Mouse (Mus musculus) kidney, postnatal 36 days (tissue): ENCODE results near the gene Slc3a1.

Experiments
- DNase-seq, 2 experiments: peaks; one replicate each; pipeline ENCODE4 v3.0.0; 2021 to 2022; ENCODE audit warnings: mixed read lengths in 2 of 2

The Slc3a1 gene

GRCm38 (mm10) chr17:85028093-85028739, at the start of gene Slc3a1:
Gene Slc3a1 (plus strand): TSS chr17:85028376.
- DNase-seq, result peak in 1 of 2 experiments; percentile 61

DNA sequence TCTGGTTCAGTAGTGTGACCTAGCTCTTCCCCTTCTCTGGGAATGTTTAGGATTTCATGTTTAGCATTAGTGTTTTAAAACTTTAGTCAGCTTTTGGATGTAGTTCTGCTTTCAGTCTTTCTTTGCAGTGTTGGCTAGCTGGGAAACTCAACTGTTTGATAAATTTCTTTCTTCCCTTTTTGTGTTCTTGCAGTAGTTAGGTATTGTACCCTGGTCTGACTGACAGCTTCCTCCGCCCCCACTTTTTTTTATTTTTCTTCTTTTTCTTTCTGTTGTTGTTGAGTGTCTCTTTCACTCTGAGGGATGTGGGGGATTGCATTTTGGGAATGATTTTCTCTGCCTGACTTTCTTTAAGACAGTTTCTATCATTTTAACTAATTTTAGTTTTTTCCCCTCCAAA, 46.5 kb upstream of the Slc3a1 start:
- DNase-seq, result no peak

DNA sequence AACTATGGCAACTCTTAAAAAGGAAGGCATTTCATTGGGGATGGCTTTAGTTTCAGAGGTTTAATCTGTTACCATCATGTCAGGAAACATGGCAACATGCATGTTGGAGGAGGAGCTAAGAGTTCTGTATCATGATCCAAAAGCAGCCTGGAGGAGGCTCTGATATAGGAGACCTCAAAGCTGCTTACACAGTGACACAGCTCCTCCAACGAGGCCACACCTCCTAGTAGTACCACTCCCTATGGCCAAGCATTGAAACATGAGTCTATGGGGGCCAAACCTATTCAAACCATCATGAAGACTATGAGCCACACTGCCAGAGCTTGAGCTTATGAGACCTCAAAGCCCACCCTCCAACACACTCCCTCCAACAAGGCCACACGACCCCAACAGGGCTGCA, 45.4 kb upstream of the Slc3a1 start:
- DNase-seq, result no peak

DNA sequence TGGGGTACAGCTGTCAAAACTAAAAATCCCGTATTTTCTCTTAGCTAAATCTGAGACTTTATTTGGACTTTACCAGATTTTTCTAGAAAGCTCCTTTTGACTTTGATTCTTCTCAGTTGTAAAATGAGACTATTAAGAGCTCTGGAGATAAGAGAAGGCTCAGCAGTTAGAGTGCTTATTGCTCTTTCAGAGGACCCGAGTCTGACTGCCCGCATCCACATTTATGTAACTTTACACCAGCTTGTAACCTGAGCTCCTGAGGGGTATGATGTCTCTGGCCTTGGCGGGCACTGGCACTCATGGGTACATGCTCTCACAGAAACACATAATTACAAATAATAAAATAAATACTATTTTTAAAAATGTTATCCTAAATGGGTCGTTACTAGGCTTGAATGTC, 41.8 kb upstream of the Slc3a1 start:
- no peak for DNase-seq

DNA sequence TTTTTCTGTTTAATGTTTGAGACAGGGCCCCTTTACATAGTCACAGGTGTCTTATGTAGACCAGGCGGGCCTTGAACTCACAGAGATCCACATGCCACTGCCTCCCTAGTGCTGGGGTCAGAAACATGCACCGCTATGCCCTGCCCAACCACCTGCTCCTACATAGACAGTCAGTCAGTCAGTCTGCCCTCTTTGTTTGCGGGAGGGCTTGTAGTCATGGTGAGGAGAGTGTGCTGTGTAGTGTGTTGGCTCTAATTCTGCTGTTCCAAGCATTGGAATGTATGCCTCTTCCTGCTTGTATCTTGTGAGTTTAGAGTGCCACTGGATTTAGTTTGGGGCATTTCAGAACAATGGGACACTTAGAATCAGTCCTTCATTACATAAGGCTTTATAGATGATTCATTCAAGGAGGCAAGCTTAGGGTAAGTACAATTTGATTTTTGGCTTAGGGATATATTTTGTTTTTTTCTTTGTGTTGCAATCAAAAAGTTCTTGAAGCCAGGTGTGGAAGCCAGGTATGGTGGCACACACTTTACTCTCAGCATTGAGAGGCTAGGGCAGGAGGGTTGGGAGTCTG, 40.3 kb upstream of the Slc3a1 start:
- no peak for DNase-seq

DNA sequence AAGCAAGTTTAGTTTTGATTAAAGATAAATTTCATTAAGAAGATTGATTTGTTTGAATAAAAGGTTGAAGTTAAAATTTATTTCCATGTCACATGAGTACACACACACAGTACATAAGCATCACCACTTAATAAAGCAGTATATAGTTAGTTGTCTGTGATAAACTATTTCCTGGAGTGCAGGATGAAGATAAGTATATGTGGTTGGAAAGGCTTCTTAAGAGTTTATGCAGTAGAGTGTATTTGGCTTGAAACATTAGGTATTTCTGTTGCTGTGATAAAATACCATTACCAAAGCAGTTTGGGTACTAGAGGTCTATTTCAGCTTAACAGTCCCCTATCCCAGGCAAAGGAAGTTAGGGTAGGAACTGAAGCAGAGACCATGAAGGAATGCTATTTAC, 39.7 kb upstream of the Slc3a1 start:
- DNase-seq, result no peak

GRCm38 (mm10) chr17:84995844-84996243, 32.3 kb upstream of the Slc3a1 start:
- no peak for DNase-seq

- DNase-seq, result no peak
These were observed 30.5 kb upstream of the Slc3a1 start for GRCm38 (mm10) chr17:84997639-84998038.

GRCm38 (mm10) chr17:84999636-85000035, 28.5 kb upstream of the Slc3a1 start:
- no peak for DNase-seq

DNA sequence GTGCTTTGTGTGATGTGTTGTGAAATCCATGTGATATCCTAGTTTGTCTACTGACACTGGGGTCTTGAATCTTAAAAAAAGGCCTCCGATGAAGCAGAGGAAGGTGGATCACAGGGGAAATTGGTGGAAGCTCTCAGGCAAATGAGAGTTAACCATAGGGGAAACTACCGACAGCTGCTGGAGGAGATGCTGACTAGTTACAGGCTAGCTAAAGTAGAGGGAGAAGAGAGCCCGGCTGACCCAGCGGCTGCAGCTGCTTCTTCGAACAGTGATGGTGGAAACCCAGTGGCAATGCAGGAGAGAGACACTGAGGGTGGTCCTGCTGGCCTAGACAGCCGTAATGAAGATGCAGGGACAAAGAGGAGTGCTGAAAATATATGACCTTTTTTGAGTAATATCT, 14.7 kb upstream of the Slc3a1 start:
- DNase-seq, result no peak

GRCm38 (mm10) chr17:85014632-85015031, 13.5 kb upstream of the Slc3a1 start:
- DNase-seq, result no peak

DNA sequence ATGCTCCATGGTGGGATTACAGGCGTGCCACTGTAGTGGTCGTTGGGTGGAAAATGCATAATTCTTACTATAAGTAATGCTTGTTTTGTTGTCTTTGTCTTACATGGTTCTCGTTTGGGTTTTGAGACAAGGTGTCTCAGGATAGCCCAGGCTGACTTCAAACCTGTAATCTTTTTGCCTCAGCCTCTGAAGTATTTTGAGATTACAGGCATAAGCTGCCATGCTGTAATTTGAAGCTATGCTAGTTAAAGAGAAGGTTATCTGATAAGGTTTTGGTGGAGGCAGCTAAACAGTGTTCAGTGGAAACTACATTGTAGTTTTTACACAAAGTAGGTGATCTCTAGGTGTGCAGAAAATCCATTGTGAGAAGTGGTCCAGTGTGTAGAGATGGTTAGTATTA, 9.8 kb upstream of the Slc3a1 start:
- no peak for DNase-seq

GRCm38 (mm10) chr17:85018794-85019193, 9.4 kb upstream of the Slc3a1 start:
- no peak for DNase-seq

DNA sequence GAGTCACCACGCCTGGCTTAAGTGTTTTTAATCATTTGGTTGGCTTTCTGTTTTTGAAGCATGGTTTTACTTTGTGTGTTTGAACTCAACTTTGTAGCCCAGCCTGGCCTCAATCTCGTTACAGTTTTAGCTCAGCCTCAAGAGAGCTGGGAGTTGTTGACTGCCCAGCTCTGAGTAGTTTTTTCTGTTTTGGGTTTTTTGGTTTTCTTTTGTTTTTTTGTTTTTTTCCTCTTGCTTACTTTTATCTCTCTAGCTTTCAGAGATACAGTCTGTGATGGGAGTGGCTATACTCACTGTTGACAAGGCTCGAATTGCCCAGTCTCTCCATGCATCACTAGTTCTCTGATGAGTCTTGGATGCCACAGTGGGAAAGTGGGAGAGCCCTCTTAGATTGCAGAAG, 7.8 kb upstream of the Slc3a1 start:
- no peak for DNase-seq

GRCm38 (mm10) chr17:85023247-85024167, 4.7 kb upstream of the Slc3a1 start:
- DNase-seq, result peak; percentile 73 to 76

DNA sequence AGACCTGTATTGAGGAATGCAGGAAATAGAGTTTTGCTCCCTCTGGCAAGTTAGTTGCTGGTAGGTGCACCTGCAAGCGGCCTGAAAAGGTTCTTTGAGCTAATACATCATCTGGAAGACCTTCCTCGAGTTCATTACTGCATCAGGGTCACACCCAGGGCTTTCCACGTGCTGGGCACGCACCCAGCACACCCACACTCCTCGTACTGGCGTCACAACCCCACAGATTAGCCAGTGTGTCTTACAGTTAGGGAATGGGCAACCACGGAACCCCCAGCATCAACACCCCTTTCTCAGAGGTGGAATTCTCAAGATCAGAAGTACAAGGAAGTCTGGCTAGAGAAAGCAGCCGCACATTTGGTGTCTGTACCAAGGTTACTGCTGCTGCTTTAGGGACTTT, 3.9 kb upstream of the Slc3a1 start:
- DNase-seq, result no peak

DNA sequence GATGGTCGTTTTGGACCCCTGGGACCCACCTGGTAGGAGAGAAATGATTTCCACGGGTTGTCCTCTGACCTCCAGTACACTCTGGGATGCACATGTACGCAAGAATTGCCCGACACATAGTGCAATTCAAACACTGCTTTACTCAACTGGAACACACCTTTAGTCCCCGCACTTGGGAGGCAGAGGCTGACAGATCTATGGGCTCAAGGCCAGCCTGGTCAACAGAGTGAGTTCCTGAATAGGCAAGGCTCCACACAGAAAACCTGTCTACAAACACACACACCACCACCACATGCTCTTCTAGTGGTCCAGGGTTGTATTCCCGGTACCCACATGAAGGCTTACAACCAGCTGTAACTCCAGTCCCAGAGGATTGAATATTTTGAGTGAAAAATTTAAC, 3.0 kb upstream of the Slc3a1 start:
- DNase-seq, result peak in 1 of 2 experiments; percentile 51

DNA sequence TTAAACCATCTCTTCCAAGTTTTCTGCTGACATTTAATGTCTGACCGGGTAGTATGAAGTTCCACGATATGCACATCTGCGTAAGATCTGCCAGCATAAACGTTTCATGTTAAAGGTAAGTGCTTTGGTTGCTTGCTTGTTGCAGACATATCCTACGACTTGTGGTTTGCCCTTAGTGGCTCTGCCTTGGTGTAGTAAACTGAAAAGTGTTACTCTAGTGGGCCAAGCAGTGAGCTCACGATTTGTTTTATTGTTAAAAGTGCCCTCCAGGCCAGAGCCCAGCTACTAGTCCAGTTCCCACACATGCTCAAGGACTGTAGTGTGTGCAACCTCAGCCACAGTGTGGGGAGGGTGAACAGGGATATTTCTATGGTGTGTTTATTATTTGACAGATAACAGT, 1.7 kb upstream of the Slc3a1 start:
- DNase-seq, result no peak

DNA sequence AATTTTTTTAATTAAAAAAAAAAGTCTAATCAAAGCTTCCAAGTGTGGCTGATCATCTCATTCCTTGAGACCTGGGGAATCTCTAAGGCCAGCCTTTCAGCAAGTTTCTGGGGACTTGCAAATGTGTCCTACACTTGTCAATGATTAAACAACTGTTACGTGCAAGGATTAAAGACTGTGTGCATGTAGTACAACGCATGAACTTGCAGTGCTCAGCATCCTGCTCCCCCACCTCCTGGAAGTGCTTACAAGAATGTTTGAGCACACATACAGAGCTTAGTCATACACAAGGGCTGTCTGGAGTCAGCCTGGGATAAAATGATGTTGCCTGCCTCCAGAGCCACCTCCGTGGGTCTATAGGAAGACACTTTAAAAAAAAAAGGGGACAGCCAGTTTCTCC, 929 bp upstream of the Slc3a1 start:
- DNase-seq, result peak in 1 of 2 experiments; percentile 73

- DNase-seq, result peak in 1 of 2 experiments; percentile 57
These were observed 621 bp downstream of the Slc3a1 start for GRCm38 (mm10) chr17:85028797-85029196.

DNA sequence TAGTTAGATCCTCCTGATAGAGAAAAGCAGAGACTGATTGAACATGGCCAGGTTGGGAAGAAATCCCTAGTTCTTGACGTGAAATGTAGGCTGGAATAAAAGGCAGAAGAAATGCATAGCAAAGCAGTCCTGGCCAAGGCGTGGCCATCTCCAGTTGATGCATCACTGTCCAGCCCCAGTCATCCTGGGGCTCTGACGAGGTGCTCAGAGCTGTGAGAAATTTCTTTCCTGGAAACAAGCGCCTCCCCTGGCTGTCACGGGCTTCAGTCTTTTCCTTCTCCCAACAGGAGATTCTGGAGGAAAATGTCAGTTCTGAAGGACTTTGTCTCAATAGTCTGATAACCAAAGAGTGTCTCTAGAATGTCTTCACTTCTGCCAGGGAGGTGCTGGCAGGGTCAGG, 2.5 kb downstream of the Slc3a1 start:
- peak in 1 of 2 experiments; percentile 50 for DNase-seq

DNA sequence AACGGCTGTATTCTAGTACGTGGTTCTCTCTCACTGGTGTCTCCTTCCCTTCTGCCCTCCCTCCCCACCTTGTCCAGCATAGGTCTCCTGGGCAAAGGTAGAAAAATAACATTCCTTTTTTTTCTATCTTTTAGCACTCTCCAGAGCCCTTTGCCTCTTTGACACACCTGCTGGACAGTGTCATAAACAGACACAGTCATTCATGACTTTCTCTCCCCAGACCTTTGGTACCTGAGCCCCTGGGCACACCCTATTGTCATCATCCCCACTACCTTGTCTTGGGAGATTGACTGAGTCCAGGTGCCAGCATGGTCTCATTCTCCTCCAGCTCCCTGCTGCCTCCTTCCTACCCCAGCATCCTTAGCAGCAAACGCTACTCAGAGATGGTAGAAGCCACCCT, 4.9 kb downstream of the Slc3a1 start:
- DNase-seq, result no peak

DNA sequence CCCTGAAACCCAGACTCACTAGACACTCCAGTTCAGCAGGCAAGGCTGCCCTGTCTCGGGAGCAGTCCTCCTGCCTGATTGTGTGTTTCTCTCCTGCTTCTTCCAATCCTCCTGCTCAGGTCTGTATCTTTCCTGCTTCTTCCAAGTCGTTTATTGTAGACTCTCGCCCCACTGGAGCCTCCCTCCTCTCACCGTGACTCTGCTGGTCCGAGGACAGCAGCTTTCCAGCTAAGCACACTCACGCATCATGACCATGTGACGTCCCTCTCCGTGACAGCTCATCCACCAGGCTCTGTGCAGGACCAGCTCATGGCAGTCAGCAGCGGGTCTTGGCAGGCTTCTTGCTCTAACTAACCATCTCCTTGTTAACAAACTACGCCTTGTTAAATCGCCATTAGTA, 5.9 kb downstream of the Slc3a1 start:
- no peak for DNase-seq

- DNase-seq, result no peak
These were observed 9.7 kb downstream of the Slc3a1 start for GRCm38 (mm10) chr17:85037855-85038254.
